ENCODE assay signal across 1 mouse cellular context in genomic region chr2:181245031-181245430, GRCm38 (mm10).
A peak's percentile ranks its signal among the peaks of the same experiment; 100 is the strongest.
TF ChIP-seq lines count a peak whose summit lies in the region.

No protein-coding gene starts in this region.

TF ChIP-seq in MEL, 35 proteins besides CTCF, POLR2A, EP300 and RAD21:
- no peak for TF ChIP-seq KAT2A (conservative IDR thresholded peaks at IDR 0.05; ENCODE audit: low read depth, low read length)
- no peak for TF ChIP-seq JUND (IDR thresholded peaks at IDR 0.05; ENCODE audit: low read depth, low read length)
- peak; percentile 36; the same call in 1 of the 2 replicates for TF ChIP-seq ZNF384 (IDR thresholded peaks at IDR 0.05; ENCODE audit: low read depth, low read length)
